Mouse (Mus musculus): ENCODE results near the gene Rbm26. TPM values are rescaled to one million over a fixed set of nuclear protein-coding genes. Genes with fewer than 3 reads are reported as not detected.
A peak's percentile ranks its signal among the peaks of the same experiment; 100 is the strongest.

Rbm26 gene
- polyA plus RNA-seq, 1 experiment from 2014 or later = 45.1 TPM

GRCm38 (mm10) chr14:105182786-105183185 lies 5.7 kb upstream of the Rbm26 start:
- ATAC-seq (ENCODE audit: insufficient read depth) (no peak), DNase-seq (no peak)
- Histone ChIP-seq H3K4me3 (ENCODE audit: low read depth, low read length) (no peak overlapping the region), H3K9me3 (ENCODE audit: low read depth, low read length) (no peaks in the 10 kb centered on the region), H3K4me1 (ENCODE audit: insufficient read depth) (no peaks in the 10 kb centered on the region), H3K4me2 (no peak overlapping the region), H3K36me3 (ENCODE audit: insufficient read depth) (no peaks in the 10 kb centered on the region), H3K27me3 (ENCODE audit: insufficient read depth, low read length) (no peaks in the 10 kb centered on the region), H3K9ac (no peak overlapping the region), H3K27ac (ENCODE audit: low read depth) (no peak overlapping the region)
- no peak for TF ChIP-seq CTCF (IDR thresholded peaks at IDR 0.05; ENCODE audit: low read depth)
- 44% methylated on average over 3 of the region's 3 CpGs for WGBS

DNA sequence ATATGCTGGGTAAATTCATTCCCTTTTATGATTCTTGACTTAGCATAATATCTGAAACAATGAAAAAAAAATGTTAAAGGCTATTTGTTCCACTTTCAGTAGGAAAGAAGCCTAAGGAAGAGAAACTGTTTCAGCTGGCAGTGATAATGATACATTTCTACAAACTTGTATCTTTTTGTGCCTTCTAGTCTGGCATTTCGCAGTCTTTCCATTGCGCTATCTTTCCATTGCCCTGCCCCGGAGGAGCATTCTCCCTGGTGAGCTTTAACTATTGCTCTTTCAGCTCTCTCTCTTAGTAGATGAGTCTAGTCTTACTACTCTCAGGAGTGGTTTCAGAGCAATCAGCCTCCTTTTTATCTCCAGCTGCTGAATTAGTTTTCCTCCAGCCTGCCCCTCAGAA lies 2.6 kb upstream of the Rbm26 start:
- no peak overlapping the region for H3K27ac ChIP-seq (ENCODE audit: low read depth)
- H3K4me3 ChIP-seq (ENCODE audit: low read depth, low read length) = no peak overlapping the region
- H3K9me3 ChIP-seq (ENCODE audit: low read depth, low read length) = no peaks in the 10 kb centered on the region
- no peak overlapping the region for H3K9ac ChIP-seq
- no peak for TF ChIP-seq CTCF (IDR thresholded peaks at IDR 0.05; ENCODE audit: low read depth)
- WGBS = 95% methylated on average over 3 of the region's 3 CpGs
- H3K4me2 ChIP-seq = no peak overlapping the region
- DNase-seq (no peak), ATAC-seq (ENCODE audit: insufficient read depth) (no peak)
- H3K4me1 ChIP-seq (ENCODE audit: insufficient read depth) = peaks cover 10% of the 10 kb centered on the region; the same call in 1 of the 2 replicates
- no peaks in the 10 kb centered on the region for H3K36me3 ChIP-seq (ENCODE audit: insufficient read depth)
- H3K27me3 ChIP-seq (ENCODE audit: insufficient read depth, low read length) = no peaks in the 10 kb centered on the region

- H3K4me1 ChIP-seq (ENCODE audit: insufficient read depth) = peaks cover 13% of the 10 kb centered on the region; the same call in 1 of the 2 replicates
Measured at GRCm38 (mm10) chr14:105178996-105179395, 1.9 kb upstream of the Rbm26 start.

DNA sequence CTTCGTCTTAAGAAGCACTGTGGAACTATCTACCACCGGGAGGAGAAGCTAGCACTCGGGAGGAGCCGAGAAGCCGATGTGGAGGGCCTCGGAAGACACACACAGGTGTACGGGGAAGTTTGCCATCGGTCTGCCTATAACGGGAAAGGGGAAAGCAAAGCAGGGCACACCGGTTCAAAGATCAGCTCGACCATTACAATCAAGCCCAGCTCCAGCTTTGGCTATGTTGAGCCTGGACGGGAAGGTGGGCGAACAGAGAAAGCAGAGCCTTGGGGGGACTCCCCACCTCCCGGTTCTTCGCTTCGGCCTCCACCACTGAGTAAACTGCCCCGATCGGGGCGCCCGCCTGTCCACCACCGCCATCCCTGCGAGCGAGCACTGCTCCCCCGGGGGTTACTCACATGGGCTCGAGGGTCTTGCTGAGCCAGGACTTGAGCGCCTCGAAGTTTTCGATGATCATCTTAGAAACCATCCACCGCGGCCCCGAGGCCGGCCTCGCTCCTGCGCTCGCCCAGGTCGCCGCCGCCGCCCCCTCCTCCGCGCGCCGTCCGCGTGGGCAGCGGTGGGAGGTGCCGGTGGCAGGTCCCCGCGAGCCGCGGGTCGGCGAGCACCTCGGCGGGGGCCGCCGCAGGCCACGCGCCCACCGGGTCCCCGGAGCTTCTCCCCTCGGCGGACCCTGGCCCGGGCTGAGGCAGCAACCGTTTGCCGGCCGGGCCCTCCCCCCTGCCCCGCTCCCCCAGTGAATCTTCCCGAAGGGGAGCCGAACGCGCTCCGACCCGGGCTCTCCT lies 552 bp downstream of the Rbm26 start:
- DNase-seq (peak; percentile 52), ATAC-seq (ENCODE audit: insufficient read depth) (peak; percentile 78)
- no peak for TF ChIP-seq CTCF (IDR thresholded peaks at IDR 0.05; ENCODE audit: low read depth)
- H3K4me1 ChIP-seq (ENCODE audit: insufficient read depth) = peaks cover 13% of the 10 kb centered on the region; the same call in 1 of the 2 replicates
- peak overlapping the region; percentile 99 for H3K9ac ChIP-seq
- H3K27ac ChIP-seq (ENCODE audit: low read depth) = peak overlapping the region; percentile 94
- no peaks in the 10 kb centered on the region for H3K27me3 ChIP-seq (ENCODE audit: insufficient read depth, low read length)
- no peaks in the 10 kb centered on the region for H3K36me3 ChIP-seq (ENCODE audit: insufficient read depth)
- peak overlapping the region; percentile 88 for H3K4me2 ChIP-seq
- no peaks in the 10 kb centered on the region for H3K9me3 ChIP-seq (ENCODE audit: low read depth, low read length)
- 1% methylated on average over 73 of the region's 74 CpGs for WGBS
- H3K4me3 ChIP-seq (ENCODE audit: low read depth, low read length) = peak overlapping the region; percentile 85

More at GRCm38 (mm10) chr14:105178996-105179395, 1.9 kb upstream of the Rbm26 start:
- 67% methylated on average over 7 of the region's 7 CpGs for WGBS
- Histone ChIP-seq H3K4me3 (ENCODE audit: low read depth, low read length) (no peak overlapping the region), H3K9me3 (ENCODE audit: low read depth, low read length) (no peaks in the 10 kb centered on the region), H3K27me3 (ENCODE audit: insufficient read depth, low read length) (no peaks in the 10 kb centered on the region), H3K4me2 (no peak overlapping the region), H3K27ac (ENCODE audit: low read depth) (no peak overlapping the region), H3K36me3 (ENCODE audit: insufficient read depth) (no peaks in the 10 kb centered on the region), H3K9ac (no peak overlapping the region)
- no peak for ATAC-seq (ENCODE audit: insufficient read depth)
- TF ChIP-seq CTCF (IDR thresholded peaks at IDR 0.05; ENCODE audit: low read depth) = no peak
- DNase-seq = no peak

GRCm38 (mm10) chr14:105167181-105167580 lies 9.9 kb downstream of the Rbm26 start:
- Histone ChIP-seq H3K9me3 (ENCODE audit: low read depth, low read length) (no peaks in the 10 kb centered on the region), H3K4me1 (ENCODE audit: insufficient read depth) (no peaks in the 10 kb centered on the region), H3K27me3 (ENCODE audit: insufficient read depth, low read length) (no peaks in the 10 kb centered on the region), H3K36me3 (ENCODE audit: insufficient read depth) (no peaks in the 10 kb centered on the region), H3K4me2 (no peak overlapping the region), H3K27ac (ENCODE audit: low read depth) (no peak overlapping the region), H3K4me3 (ENCODE audit: low read depth, low read length) (no peak overlapping the region), H3K9ac (no peak overlapping the region)
- WGBS = 83% methylated on average over 1 of the region's 1 CpGs
- no peak for TF ChIP-seq CTCF (IDR thresholded peaks at IDR 0.05; ENCODE audit: low read depth)
- DNase-seq = no peak
- ATAC-seq (ENCODE audit: insufficient read depth) = no peak

DNA sequence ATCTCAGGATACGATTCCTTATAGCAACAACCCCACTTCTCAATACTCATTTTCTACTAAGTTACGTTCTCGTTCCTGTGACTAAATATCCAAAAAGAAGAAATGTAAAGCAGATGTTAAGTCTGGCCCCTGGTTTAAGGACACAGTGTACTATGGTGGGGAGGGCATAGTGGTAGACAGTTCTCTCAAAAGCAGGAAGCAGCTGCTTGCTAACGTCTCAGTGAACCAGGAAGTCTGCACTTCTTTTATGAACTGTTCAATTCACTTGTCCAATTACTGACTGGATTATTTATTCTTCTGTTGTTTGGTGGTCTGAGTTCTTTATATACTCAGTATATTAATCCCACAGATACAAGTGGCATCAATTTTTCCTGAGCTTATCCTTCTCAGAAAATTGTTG lies 12.3 kb downstream of the Rbm26 start:
- no peak overlapping the region for H3K4me3 ChIP-seq (ENCODE audit: low read depth, low read length)
- H3K27ac ChIP-seq (ENCODE audit: low read depth) = no peak overlapping the region
- H3K27me3 ChIP-seq (ENCODE audit: insufficient read depth, low read length) = no peaks in the 10 kb centered on the region
- no peaks in the 10 kb centered on the region for H3K36me3 ChIP-seq (ENCODE audit: insufficient read depth)
- no peak for DNase-seq
- TF ChIP-seq CTCF (IDR thresholded peaks at IDR 0.05; ENCODE audit: low read depth) = no peak
- no peak overlapping the region for H3K9ac ChIP-seq
- WGBS = 66% methylated on average over 4 of the region's 4 CpGs
- H3K9me3 ChIP-seq (ENCODE audit: low read depth, low read length) = no peaks in the 10 kb centered on the region
- H3K4me1 ChIP-seq (ENCODE audit: insufficient read depth) = no peaks in the 10 kb centered on the region
- no peak for ATAC-seq (ENCODE audit: insufficient read depth)
- no peak overlapping the region for H3K4me2 ChIP-seq

DNA sequence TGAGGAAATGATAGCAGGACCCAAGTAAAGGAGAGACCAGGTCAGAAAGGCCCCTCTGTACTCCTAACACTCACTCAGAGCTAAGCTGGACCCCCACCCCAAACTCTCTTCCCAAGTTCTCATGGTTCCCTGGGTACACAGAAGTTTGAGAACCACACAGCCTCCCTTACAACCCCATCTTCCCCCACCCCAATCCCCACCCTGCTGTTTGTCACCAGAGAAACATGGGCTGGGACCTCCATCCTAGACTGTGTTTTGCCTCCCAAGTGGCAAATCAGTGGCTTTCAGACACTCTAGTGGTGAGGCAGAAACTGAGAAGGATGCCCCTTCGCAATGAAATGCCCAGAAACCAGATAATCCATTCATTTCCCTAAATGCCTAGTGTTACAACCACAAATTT lies 15.8 kb downstream of the Rbm26 start:
- peaks cover 20% of the 10 kb centered on the region for H3K36me3 ChIP-seq (ENCODE audit: insufficient read depth)
- H3K4me2 ChIP-seq = no peak overlapping the region
- no peak for TF ChIP-seq CTCF (IDR thresholded peaks at IDR 0.05; ENCODE audit: low read depth)
- ATAC-seq (ENCODE audit: insufficient read depth) (no peak), DNase-seq (no peak)
- H3K4me1 ChIP-seq (ENCODE audit: insufficient read depth) = no peaks in the 10 kb centered on the region
- no peaks in the 10 kb centered on the region for H3K9me3 ChIP-seq (ENCODE audit: low read depth, low read length)
- H3K27me3 ChIP-seq (ENCODE audit: insufficient read depth, low read length) = no peaks in the 10 kb centered on the region
- no peak overlapping the region for H3K4me3 ChIP-seq (ENCODE audit: low read depth, low read length)
- 96% methylated on average over 1 of the region's 1 CpGs for WGBS
- H3K9ac ChIP-seq = no peak overlapping the region
- H3K27ac ChIP-seq (ENCODE audit: low read depth) = no peak overlapping the region
